Mouse (Mus musculus) brain, adult 2 months (tissue): ENCODE results near the gene Zfp846.

Source experiments
- DNase-seq: peaks from one replicate; pipeline ENCODE4 v3.0.0; 2011; ENCODE audit warnings: low read depth, low spot score

Zfp846 gene

DNA sequence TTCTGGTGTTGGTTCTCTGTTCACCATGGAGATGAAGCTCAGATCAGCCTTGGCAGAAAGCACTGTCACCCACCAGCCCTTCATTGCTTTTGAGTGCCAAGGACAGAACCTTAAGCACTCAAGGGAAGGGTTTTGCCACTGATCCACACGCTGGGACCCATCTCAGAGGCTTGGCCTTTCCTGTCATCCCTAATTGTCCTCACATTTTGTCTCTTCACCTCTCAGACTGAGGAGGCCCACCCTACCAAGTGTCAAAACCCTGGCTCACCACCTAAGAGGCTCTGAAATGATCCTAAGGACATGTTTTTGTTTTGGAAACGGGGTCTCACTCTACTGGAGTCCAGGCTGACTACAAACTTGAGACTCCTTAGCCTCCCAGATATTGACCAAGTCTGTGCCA lies 55.7 kb downstream of the Zfp846 start:
- no peak for DNase-seq

DNA sequence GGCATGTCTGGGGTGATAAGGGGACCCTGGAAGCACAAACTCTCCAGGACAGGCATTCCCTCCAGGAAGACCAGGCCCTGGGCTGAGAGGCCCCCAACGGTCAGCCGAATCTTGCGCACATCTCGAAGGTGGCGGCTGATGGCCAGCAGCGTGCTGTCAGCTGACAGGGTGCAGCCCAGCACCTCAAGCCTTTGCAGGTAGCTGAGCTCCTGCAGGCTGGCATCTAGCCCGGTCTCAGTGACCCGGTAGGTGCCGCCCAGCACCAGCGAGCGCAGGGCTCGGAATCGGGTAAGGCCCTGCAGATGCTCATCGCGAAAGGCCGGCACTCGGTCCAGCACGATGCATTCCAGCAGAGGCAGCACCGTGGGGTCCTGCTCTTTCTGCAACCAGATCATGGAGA lies 57.5 kb downstream of the Zfp846 start:
- DNase-seq, result no peak

DNA sequence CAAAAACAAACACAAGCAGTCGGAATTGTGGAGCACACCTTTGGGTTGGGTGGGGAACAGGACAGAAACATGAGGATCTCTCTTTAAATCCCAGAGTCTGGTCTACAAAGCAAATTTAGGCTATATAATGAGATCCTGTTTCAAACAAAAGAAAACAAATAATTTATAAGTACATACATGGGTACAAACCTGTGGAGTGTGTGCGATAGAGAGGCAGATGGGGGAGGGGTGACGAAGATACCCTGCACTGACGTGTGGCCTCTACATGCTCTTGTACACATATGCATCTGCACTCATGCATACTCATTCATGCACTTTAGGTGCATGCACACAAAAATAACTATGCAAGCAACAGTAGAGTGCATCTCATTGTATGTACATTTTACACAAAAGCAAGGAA lies 58.4 kb downstream of the Zfp846 start:
- DNase-seq, result no peak

DNA sequence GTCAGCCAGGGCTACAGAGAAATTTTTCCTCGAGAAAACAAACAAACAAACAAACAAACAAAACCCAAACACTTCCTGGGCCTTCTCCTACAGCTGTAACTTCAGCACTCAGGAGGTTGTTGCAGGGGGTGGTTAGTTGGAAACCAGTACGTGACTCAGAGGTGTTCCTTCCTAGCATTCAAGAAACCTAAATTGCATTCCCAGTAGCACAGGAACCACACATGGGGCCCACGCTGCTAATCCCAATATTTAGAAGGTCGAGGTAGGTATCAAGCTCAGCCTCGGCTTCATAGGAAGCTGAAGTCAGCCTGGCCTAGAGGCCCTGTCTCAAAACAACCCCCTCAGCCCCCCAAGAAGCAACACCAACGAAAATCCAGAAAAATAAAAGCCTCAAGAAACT lies 60.4 kb downstream of the Zfp846 start:
- no peak for DNase-seq

DNA sequence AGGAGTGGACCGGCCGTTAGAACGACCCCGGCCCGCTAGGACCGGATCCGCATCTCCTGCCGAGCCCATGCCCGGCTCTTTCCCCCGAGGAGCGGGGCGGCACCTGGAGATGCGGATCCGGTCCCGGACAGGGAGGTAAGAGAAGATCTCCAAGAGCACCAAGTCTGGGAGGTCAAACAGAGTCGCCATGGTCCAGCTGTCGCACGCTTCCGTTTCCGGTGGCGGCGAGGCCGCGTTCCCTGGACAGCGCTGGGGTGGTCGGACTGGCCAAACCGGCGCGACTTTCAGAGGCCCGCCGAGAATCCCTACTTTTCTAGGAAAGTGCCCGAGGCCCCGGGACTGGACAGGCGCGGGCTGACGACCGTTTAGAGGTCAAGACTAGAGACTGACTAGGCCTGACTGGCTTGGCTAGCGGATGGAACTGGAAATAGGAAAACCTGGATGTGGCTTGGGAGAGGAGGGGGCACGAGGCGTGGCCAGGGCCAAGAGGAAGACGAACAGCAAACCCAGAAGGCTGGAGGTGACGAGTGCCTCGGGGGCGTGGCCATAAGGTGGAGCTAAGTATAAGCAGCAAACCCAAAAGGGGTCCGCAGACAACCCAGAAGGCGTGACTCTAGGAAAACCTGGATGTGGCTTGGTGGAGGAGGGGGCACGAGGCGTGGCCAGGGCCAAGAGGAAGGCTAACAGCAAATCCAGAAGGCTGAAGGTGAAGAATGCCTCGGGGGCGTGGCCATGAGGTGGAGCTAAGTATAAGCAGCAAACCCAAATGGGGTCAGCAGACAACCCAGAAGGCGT lies 61.2 kb downstream of the Zfp846 start, which contains the start of gene Ubl5:
Ubl5 (plus strand) TSS at position 778 of the 795 bp plus-strand sequence.
- peak; percentile 67 for DNase-seq

DNA sequence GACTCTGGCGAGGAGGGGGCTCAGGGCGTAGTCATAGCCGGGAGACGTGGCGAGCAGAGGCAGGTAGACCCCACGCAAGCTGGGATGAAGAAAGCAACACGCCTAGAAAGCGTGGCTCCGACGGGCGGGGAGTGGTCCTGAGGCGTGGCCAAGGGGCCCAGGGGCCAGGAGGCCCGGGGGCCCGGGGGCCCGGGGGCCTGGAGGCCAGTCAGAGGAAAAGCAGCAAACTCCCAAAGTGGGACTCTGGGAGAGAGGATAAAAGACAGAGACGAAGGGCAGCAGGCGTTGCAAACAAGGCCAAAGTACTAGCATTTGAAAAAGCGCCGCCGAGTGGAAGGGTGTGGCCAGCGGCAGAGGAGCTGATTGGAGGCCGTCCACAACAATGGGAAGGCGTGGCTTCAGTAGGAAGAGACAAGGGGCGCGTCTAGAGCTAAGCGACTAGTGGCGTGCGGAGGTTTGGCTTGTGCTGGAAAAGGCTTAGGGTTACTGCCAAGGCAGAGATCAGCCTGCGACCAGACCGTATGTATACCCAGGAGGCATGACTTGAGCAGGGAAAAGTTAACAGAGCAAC lies 61.9 kb downstream of the Zfp846 start:
- peak; percentile 88 for DNase-seq

DNA sequence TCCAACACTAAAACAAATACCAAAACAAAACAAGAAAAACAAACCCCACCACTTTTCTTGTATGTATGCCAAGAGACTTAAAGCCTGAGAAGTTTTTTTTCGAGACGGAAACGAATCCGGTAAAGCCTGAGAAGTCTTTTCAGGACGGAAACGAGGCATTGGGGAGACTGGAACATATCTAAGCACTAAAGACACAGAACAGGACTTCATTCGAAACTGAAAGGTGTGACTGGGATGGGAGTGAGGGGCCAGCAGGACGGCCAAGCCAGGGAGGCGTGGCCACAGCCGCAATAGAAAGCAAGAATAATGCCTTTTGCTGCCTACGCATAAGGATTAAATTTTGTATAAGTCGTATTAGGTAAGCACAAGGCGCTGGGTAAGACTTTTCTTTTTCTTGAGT lies 62.7 kb downstream of the Zfp846 start:
- DNase-seq, result no peak

DNA sequence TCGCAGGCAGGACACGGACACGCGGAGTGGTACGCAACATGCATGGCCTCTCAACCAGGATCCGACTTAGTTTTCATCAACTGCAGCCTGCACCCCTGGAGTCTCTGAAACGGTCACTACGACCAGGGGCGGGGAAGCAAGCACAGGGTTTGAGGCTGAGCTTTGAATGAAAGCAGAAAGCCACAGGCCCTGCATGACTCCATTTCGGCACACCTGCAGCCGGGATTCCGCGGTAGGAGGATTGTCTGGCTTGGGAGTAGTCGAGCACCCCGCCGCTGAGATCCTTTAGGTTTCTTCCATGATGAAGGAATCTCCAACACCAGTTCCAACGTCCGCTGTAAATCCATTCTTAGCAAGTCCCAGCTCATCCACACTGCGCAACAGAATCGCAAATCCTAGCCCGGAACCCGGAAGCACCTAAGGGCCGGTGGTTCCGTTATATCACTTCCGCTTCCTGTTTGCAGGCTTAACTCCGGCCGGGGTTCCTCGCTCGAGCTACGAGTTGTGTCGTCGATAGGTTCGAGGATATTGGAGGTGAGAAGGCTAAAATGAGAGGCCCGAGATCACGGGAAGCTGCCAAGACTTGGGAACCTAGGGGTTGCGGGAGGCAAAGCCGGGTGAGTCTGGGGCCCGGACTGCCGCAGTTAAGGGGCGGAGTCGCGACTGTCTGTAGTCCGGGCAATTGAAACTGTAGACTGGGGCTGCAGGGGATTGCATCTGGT lies 63.4 kb downstream of the Zfp846 start, which contains the start of gene Fbxl12:
Fbxl12 (minus strand) TSS at position 408 of the 722 bp plus-strand sequence.
- DNase-seq, result peak; percentile 95

DNA sequence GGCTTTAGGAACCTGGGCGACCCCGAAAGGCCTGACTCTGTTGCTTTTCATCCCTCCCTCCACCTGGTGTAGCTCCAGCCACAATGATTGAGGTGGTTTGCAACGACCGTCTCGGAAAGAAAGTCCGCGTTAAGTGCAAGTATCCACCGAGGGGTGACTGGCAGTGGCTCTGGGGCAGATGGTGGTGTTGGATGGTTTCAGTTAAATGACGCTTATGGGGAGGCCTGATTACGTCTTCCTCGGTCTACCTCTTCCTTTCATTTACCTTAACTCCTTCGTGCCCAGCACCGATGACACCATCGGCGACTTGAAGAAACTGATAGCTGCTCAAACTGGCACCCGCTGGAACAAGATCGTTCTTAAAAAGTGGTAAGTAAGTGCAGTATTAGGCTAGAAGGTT lies 64.0 kb downstream of the Zfp846 start:
- peak; percentile 58 for DNase-seq

DNA sequence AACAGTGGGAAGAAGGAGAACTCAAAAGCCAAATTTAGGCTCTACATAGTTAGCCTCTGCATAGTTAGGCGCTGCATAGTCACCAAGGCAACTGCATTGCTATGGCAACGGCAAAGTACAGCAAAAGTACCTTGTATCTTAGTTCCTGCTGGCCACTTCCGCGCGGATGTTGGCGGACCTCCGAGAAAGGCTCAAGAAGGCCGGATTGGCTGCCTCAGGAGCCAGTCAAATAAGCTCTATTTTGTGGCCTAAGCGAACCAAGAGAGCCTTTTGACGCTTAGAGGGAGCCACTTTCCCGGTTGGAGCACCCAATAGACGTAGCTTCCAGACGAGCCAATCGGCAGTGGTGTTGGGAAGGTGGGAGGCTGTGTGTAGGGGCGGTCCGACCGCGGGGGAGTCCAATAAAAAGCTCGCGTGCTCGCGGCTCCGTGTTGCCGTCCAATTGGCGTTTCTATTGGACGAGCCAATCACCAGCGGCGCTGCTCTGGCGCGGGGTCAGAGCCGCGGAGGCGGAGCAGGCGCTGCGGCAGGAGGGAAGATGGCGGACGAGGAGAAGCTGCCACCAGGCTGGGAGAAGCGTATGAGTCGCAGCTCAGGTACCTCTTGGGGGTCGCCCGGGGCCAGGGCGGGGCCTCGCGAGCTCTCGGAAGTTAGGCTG lies 70.6 kb downstream of the Zfp846 start, which contains the start of gene Pin1:
Pin1 (plus strand) TSS at position 494 of the 658 bp plus-strand sequence.
- peak; percentile 100 for DNase-seq

DNA sequence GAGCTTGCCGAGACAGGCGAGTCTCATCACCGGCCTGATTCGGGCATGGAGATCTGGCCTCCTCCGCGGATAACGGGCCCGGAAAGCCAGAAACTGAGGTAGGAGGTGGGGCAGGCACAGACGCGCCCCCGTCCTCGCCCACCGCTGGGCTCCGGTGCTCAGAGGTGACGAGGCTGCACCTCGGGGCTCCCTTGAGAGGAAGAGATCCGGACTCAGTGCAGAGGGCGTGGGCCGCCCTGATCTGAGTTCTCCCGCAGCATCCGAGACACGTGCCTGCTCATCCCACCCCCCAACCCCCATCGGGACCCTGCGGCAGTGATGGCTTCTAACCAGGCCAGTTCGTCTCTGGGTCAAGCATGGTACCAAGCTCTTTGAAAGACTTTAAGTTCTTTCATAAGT lies 71.2 kb downstream of the Zfp846 start:
- no peak for DNase-seq

DNA sequence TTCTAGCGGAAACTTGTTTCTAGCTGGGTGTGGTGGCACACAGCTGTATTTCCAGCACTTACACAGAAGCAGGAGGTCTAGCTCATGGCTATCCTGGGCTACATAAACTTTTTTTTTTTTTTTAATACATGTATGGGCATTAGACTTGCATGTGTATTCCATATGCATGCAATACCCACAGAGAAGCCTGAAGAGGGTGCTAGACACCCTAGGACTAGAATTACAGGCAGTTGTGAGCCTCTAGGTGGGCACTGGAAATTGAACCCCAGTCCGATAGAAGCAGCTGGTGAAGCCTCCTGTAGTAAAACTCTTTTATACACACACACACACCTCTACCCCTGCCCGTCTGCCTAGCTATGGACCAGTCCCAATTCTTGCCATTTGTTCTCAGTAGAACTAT lies 72.8 kb downstream of the Zfp846 start:
- no peak for DNase-seq
